Mouse (Mus musculus): Measurements from ENCODE around the gene Gm13277. TPM values are rescaled to one million over a fixed set of nuclear protein-coding genes. Genes with fewer than 3 reads are reported as not detected.
"Not testable (repeated sequence)": the region's sequence is repeated elsewhere in the genome, so short reads cannot be mapped to it uniquely, and the experiment has no call there.

Gm13277 gene
- polyA plus RNA-seq, 1 experiment from 2014 or later: not detected

DNA sequence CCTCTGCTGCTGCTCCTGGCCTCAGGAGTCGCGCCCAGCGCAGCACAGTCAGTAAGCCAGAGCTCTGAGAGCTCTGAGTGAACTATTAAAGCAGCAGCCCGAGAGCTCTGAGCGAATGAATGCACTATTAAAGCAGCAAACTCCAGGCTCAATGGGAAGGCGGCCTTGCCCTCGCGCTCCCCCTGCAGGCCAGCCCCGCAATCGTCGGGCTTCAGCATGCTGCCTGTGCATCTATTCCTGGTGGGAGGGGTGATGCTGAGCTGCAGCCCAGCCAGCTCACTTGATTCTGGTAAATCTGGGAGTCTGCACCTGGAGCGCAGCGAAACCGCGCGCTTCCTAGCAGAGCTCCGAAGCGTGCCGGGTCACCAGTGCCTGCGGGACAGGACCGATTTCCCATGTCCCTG is 30.8 kb upstream of the Gm13277 start:
- H3K36me3 ChIP-seq (ENCODE audit: control insufficient read depth, insufficient read depth, low read length); H3K27me3 ChIP-seq (ENCODE audit: control insufficient read depth, insufficient read depth, low read length); H3K9me3 ChIP-seq (ENCODE audit: control insufficient read depth, low read length); H3K4me1 ChIP-seq (ENCODE audit: control insufficient read depth, insufficient read depth, low read length): not testable (repeated sequence)
- WGBS: under 1% methylated on average over 11 of the region's 21 CpGs
- ATAC-seq (ENCODE audit: insufficient number of reproducible peaks, low FRiP score, low TSS enrichment, low read depth): peak; percentile 99
- H3K4me2 ChIP-seq (ENCODE audit: low read depth, severe bottlenecking): peak overlapping the region; percentile 61
- H3K9ac ChIP-seq (ENCODE audit: low read length): peak overlapping the region; percentile 60; the same call in 1 of the 2 replicates
- peak overlapping the region; percentile 77 for H3K27ac ChIP-seq (replicated peaks; ENCODE audit: low read depth, low read length)
- DNase-seq (ENCODE audit: low spot score): peak; percentile 85
- peak overlapping the region; percentile 37 for H3K4me3 ChIP-seq (ENCODE audit: low read depth, low read length)

- not testable (repeated sequence) for H3K27ac ChIP-seq (replicated peaks; ENCODE audit: low read depth, low read length); H3K36me3 ChIP-seq (ENCODE audit: control insufficient read depth, insufficient read depth, low read length); DNase-seq (ENCODE audit: low spot score); H3K4me1 ChIP-seq (ENCODE audit: control insufficient read depth, insufficient read depth, low read length); H3K4me2 ChIP-seq (ENCODE audit: low read depth, severe bottlenecking); H3K4me3 ChIP-seq (ENCODE audit: low read depth, low read length); H3K9ac ChIP-seq (ENCODE audit: low read length); H3K9me3 ChIP-seq (ENCODE audit: control insufficient read depth, low read length); ATAC-seq (ENCODE audit: insufficient number of reproducible peaks, low FRiP score, low TSS enrichment, low read depth); H3K27me3 ChIP-seq (ENCODE audit: control insufficient read depth, insufficient read depth, low read length)
- WGBS: 88% methylated on average over 9 of the region's 9 CpGs
Observed at GRCm38 (mm10) chr4:88758751-88759150, 29.7 kb upstream of the Gm13277 start.

- peak within 1 kb of the TSS; percentile 17; the same call in 1 of the 2 replicates for H3K4me2 ChIP-seq (ENCODE audit: low read depth, severe bottlenecking)
- H3K9ac ChIP-seq (ENCODE audit: low read length); H3K27me3 ChIP-seq (ENCODE audit: control insufficient read depth, insufficient read depth, low read length); H3K4me3 ChIP-seq (ENCODE audit: low read depth, low read length); H3K27ac ChIP-seq (replicated peaks; ENCODE audit: low read depth, low read length); H3K4me1 ChIP-seq (ENCODE audit: control insufficient read depth, insufficient read depth, low read length); H3K9me3 ChIP-seq (ENCODE audit: control insufficient read depth, low read length); H3K36me3 ChIP-seq (ENCODE audit: control insufficient read depth, insufficient read depth, low read length); DNase-seq (ENCODE audit: low spot score); ATAC-seq (ENCODE audit: insufficient number of reproducible peaks, low FRiP score, low TSS enrichment, low read depth): not testable (repeated sequence)
- 26% methylated on average over 6 of the region's 14 CpGs for WGBS
Observed at GRCm38 (mm10) chr4:88759610-88760268, 28.7 kb upstream of the Gm13277 start, which contains the start of gene Gm13283. Gene Gm13283 (plus strand): TSS chr4:88760119.

DNA sequence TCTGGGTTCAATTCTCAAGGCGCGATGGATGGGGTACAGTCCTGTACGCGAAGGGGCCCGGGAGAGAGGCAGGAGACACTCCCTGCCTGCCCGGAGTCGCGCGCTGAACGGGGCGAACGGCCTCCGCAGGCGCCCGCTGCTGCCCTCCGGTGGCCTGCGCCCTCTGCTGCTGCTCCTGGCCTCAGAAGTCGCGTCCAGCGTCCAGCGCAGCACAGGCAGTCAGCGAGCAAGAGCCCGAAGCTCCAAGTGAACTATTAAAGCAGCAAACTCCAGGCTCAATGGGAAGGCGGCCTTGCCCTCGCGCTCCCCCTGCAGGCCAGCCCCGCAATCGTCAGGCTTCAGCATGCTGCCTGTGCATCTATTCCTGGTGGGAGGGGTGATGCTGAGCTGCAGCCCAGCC is 28.0 kb upstream of the Gm13277 start:
- H3K9ac ChIP-seq (ENCODE audit: low read length): not testable (repeated sequence)

DNA sequence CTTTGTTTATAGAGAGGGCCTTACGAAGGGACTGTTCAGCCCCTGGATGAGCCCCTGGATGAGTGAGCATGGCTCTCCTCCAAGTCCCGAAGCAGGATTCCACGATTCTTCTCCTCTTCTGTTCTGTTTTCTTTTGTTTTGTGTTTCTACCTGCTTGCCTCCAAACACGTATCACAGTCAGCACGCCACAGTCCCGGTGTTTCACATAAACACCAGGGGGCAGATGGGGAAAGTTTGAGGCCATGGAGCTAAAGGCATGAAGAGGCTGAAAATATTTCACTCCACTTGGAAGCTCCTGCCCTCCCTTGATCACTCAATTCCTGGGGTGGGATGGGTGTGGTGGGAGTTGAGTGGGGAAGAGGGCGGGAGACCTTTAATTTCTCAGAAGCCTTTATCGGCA is 26.7 kb upstream of the Gm13277 start:
- not testable (repeated sequence) for H3K36me3 ChIP-seq (ENCODE audit: control insufficient read depth, insufficient read depth, low read length); ATAC-seq (ENCODE audit: insufficient number of reproducible peaks, low FRiP score, low TSS enrichment, low read depth); H3K27ac ChIP-seq (replicated peaks; ENCODE audit: low read depth, low read length); H3K4me3 ChIP-seq (ENCODE audit: low read depth, low read length); H3K27me3 ChIP-seq (ENCODE audit: control insufficient read depth, insufficient read depth, low read length); H3K9me3 ChIP-seq (ENCODE audit: control insufficient read depth, low read length); DNase-seq (ENCODE audit: low spot score); H3K4me2 ChIP-seq (ENCODE audit: low read depth, severe bottlenecking); H3K4me1 ChIP-seq (ENCODE audit: control insufficient read depth, insufficient read depth, low read length); H3K9ac ChIP-seq (ENCODE audit: low read length)
- 69% methylated on average over 6 of the region's 8 CpGs for WGBS

More for the DNA sequence above, 28.0 kb upstream of the Gm13277 start:
- H3K4me3 ChIP-seq (ENCODE audit: low read depth, low read length); H3K27me3 ChIP-seq (ENCODE audit: control insufficient read depth, insufficient read depth, low read length); H3K9me3 ChIP-seq (ENCODE audit: control insufficient read depth, low read length); ATAC-seq (ENCODE audit: insufficient number of reproducible peaks, low FRiP score, low TSS enrichment, low read depth); H3K36me3 ChIP-seq (ENCODE audit: control insufficient read depth, insufficient read depth, low read length); H3K27ac ChIP-seq (replicated peaks; ENCODE audit: low read depth, low read length); H3K4me1 ChIP-seq (ENCODE audit: control insufficient read depth, insufficient read depth, low read length): not testable (repeated sequence)
- under 1% methylated on average over 17 of the region's 28 CpGs for WGBS
- H3K4me2 ChIP-seq (ENCODE audit: low read depth, severe bottlenecking): peak overlapping the region; percentile 17; the same call in 1 of the 2 replicates
- peak; percentile 76 for DNase-seq (ENCODE audit: low spot score)

- not testable (repeated sequence) for H3K4me1 ChIP-seq (ENCODE audit: control insufficient read depth, insufficient read depth, low read length); H3K9me3 ChIP-seq (ENCODE audit: control insufficient read depth, low read length); H3K9ac ChIP-seq (ENCODE audit: low read length); H3K4me2 ChIP-seq (ENCODE audit: low read depth, severe bottlenecking); H3K36me3 ChIP-seq (ENCODE audit: control insufficient read depth, insufficient read depth, low read length); ATAC-seq (ENCODE audit: insufficient number of reproducible peaks, low FRiP score, low TSS enrichment, low read depth); H3K27me3 ChIP-seq (ENCODE audit: control insufficient read depth, insufficient read depth, low read length); H3K27ac ChIP-seq (replicated peaks; ENCODE audit: low read depth, low read length); DNase-seq (ENCODE audit: low spot score); H3K4me3 ChIP-seq (ENCODE audit: low read depth, low read length)
- 55% methylated on average over 9 of the region's 9 CpGs for WGBS
Observed at GRCm38 (mm10) chr4:88762341-88762740, 26.1 kb upstream of the Gm13277 start.

DNA sequence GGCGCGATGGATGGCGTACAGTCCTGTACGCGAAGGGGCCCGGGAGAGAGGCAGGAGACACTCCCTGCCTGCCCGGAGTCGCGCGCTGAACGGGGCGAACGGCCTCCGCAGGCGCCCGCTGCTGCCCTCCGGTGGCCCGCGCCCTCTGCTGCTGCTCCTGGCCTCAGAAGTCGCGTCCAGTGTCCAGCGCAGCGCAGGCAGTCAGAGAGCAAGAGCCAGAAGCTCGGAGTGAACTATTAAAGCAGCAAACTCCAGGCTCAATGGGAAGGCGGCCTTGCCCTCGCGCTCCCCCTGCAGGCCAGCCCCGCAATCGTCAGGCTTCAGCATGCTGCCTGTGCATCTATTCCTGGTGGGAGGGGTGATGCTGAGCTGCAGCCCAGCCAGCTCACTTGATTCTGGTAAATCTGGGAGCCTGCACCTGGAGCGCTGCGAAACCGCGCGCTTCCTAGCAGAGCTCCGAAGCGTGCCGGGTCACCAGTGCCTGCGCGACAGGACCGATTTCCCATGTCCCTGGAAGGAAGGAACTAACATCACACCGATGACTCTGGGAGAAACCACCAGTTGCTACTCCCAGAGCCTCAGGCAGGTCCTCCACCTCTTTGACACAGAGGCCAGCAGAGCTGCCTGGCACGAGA is 24.9 kb upstream of the Gm13277 start:
- H3K27ac ChIP-seq (replicated peaks; ENCODE audit: low read depth, low read length); H3K27me3 ChIP-seq (ENCODE audit: control insufficient read depth, insufficient read depth, low read length); H3K4me1 ChIP-seq (ENCODE audit: control insufficient read depth, insufficient read depth, low read length); ATAC-seq (ENCODE audit: insufficient number of reproducible peaks, low FRiP score, low TSS enrichment, low read depth); H3K9me3 ChIP-seq (ENCODE audit: control insufficient read depth, low read length); H3K36me3 ChIP-seq (ENCODE audit: control insufficient read depth, insufficient read depth, low read length); H3K4me3 ChIP-seq (ENCODE audit: low read depth, low read length); H3K9ac ChIP-seq (ENCODE audit: low read length): not testable (repeated sequence)
- DNase-seq (ENCODE audit: low spot score): peak; percentile 72
- H3K4me2 ChIP-seq (ENCODE audit: low read depth, severe bottlenecking): peak overlapping the region; percentile 25; the same call in 1 of the 2 replicates
- 3% methylated on average over 28 of the region's 42 CpGs for WGBS

GRCm38 (mm10) chr4:88773534-88773933 is 14.9 kb upstream of the Gm13277 start, which contains the start of gene Gm13290:
Gene Gm13290 (plus strand): TSS chr4:88773834.
- not testable (repeated sequence) for H3K27me3 ChIP-seq (ENCODE audit: control insufficient read depth, insufficient read depth, low read length); H3K4me1 ChIP-seq (ENCODE audit: control insufficient read depth, insufficient read depth, low read length); DNase-seq (ENCODE audit: low spot score); ATAC-seq (ENCODE audit: insufficient number of reproducible peaks, low FRiP score, low TSS enrichment, low read depth); H3K36me3 ChIP-seq (ENCODE audit: control insufficient read depth, insufficient read depth, low read length); H3K27ac ChIP-seq (replicated peaks; ENCODE audit: low read depth, low read length); H3K4me3 ChIP-seq (ENCODE audit: low read depth, low read length); H3K4me2 ChIP-seq (ENCODE audit: low read depth, severe bottlenecking); H3K9me3 ChIP-seq (ENCODE audit: control insufficient read depth, low read length); H3K9ac ChIP-seq (ENCODE audit: low read length)
- no CpG with 5 or more reads among the region's 32 CpGs for WGBS
